Mouse (Mus musculus) midbrain, embryonic 12.5 days (tissue): ENCODE measurements around the gene Pafah1b3. TPM values are rescaled to one million over a fixed set of nuclear protein-coding genes. Genes with fewer than 3 reads are reported as not detected.

Experiments
- ATAC-seq: fragments of 200-750 bp; cut with Nextera tagmentation; 2 replicates; pipeline ENCODE4 v1.8.0; 2017; ENCODE audit warnings: low read depth, moderate TSS enrichment, moderate library complexity; ENCODE audit not compliant: low FRiP score
- H3K27ac ChIP-seq: fragments of 300-500 bp; sonication (generic); replicated peaks from 2 replicates; pipeline ENCODE4 v1.5.1; 2016; ENCODE audit warnings: mild to moderate bottlenecking
- H3K27me3 ChIP-seq: fragments of 300-500 bp; sonication (generic); 2 replicates; pipeline ENCODE4 v1.6.1; 2016; ENCODE audit warnings: mild to moderate bottlenecking
- H3K36me3 ChIP-seq: fragments of 300-500 bp; sonication (generic); 2 replicates; pipeline ENCODE4 v1.6.1; 2016
- H3K4me1 ChIP-seq: fragments of 300-500 bp; sonication (generic); 2 replicates; pipeline ENCODE4 v1.6.1; 2016
- H3K4me2 ChIP-seq: fragments of 300-500 bp; sonication (generic); replicated peaks from 2 replicates; pipeline ENCODE4 v1.6.1; 2016; ENCODE audit warnings: mild to moderate bottlenecking, moderate library complexity
- H3K4me3 ChIP-seq: fragments of 300-500 bp; sonication (generic); 2 replicates; pipeline ENCODE4 v1.5.1; 2016; ENCODE audit warnings: mild to moderate bottlenecking
- H3K9ac ChIP-seq: fragments of 300-500 bp; sonication (generic); replicated peaks from 2 replicates; pipeline ENCODE4 v1.6.1; 2016; ENCODE audit warnings: mild to moderate bottlenecking, moderate library complexity
- H3K9me3 ChIP-seq: fragments of 300-500 bp; sonication (generic); 2 replicates; pipeline ENCODE4 v1.6.1; 2016; ENCODE audit warnings: mild to moderate bottlenecking
- WGBS: fragments of 180-500 bp; shearing (Covaris S2); methylation state at CpG from one replicate; pipeline ENCODE4 v1.1.7; 2016; 5-methylcytosine and 5-hydroxymethylcytosine counted together
- polyA plus RNA-seq: library from polyadenylated mRNA; unstranded; fragments of >200 nt; fragmentation: Nextera tagmentation; extraction: Ambion mirVana; gene quantifications from 2 replicates; pipeline ENCODE4 v1.2.1, GENCODE M21; 2016

Gene Pafah1b3
- polyA plus RNA-seq, 1 experiment from 2014 or later: 399 TPM

- H3K9me3 ChIP-seq: no peaks in the 10 kb centered on the region
- ATAC-seq: no peak
- H3K4me2 ChIP-seq: no peak overlapping the region
- no peak overlapping the region for H3K4me3 ChIP-seq
- 95% methylated on average over 12 of the region's 12 CpGs for WGBS
- peaks cover 26% of the 10 kb centered on the region for H3K4me1 ChIP-seq
- peaks cover 85% of the 10 kb centered on the region for H3K36me3 ChIP-seq
- 0 out of 2 replicates have a peak overlapping the region, but pooled peaks have one; percentile 21 for H3K9ac ChIP-seq
- no peak overlapping the region for H3K27ac ChIP-seq
- no peaks in the 10 kb centered on the region for H3K27me3 ChIP-seq
Observed at GRCm38 (mm10) chr7:25288011-25288410, 9.8 kb downstream of the Pafah1b3 start.

DNA sequence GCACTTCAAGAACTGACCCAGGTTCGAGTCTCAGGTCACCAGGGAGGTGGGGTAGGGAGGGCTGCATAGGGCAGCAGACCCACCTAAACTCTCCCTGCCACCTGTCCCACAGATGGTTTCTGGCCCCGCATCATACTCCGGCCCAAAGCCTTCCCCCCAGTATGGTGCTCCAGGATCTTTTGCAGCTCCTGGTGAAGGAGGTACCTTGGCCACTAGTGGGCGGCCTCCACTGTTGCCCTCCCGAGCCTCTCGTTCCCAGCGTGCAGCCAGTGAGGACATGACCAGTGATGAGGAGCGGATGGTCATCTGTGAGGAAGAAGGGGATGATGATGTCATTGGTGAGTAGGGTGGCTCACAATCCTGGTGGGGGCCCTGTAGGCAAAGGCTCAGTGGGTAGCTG is 10.8 kb downstream of the Pafah1b3 start:
- Histone ChIP-seq H3K36me3 (peaks cover 75% of the 10 kb centered on the region), H3K9me3 (no peaks in the 10 kb centered on the region), H3K4me3 (no peak overlapping the region), H3K4me2 (no peak overlapping the region), H3K27me3 (no peaks in the 10 kb centered on the region), H3K4me1 (peaks cover 28% of the 10 kb centered on the region), H3K27ac (no peak overlapping the region), H3K9ac (no peak overlapping the region)
- WGBS: 80% methylated on average over 8 of the region's 8 CpGs
- no peak for ATAC-seq

- no peak for ATAC-seq
- H3K27ac ChIP-seq: no peak overlapping the region
- H3K9me3 ChIP-seq: no peaks in the 10 kb centered on the region
- H3K4me1 ChIP-seq: peaks cover 34% of the 10 kb centered on the region
- no peak overlapping the region for H3K4me3 ChIP-seq
- H3K27me3 ChIP-seq: no peaks in the 10 kb centered on the region
- no peak overlapping the region for H3K4me2 ChIP-seq
- no peak overlapping the region for H3K9ac ChIP-seq
- H3K36me3 ChIP-seq: peaks cover 62% of the 10 kb centered on the region
- WGBS: 93% methylated on average over 20 of the region's 20 CpGs
Observed at GRCm38 (mm10) chr7:25285511-25286238, 12.1 kb downstream of the Pafah1b3 start.

DNA sequence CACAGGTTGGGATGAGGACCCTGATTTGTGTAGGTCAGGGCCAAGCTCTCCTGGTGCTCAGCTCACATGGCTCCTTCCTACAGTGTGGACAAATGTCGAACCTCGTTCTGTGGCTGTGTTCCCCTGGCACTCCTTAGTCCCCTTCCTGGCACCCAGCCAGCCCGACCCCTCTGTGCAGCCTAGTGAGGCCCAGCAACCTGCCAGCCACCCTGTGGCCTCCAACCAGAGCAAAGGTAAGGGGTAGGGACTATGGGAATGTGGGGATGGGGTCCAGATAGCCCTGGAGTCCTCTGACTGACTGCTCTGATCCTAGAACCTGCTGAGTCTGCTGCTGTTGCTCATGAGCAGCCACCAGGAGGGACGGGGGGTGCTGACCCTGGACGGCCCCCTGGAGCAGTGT is 13.0 kb downstream of the Pafah1b3 start:
- no peaks in the 10 kb centered on the region for H3K9me3 ChIP-seq
- H3K27ac ChIP-seq: 0 out of 2 replicates have a peak overlapping the region, but pooled peaks have one; percentile 16
- ATAC-seq: no peak
- peak overlapping the region; percentile 81; the same call in 1 of the 2 replicates for H3K4me3 ChIP-seq
- H3K4me1 ChIP-seq: peaks cover 42% of the 10 kb centered on the region
- H3K27me3 ChIP-seq: no peaks in the 10 kb centered on the region
- H3K9ac ChIP-seq: peak overlapping the region; percentile 86
- peak overlapping the region; percentile 94 for H3K4me2 ChIP-seq
- H3K36me3 ChIP-seq: peaks cover 52% of the 10 kb centered on the region
- 76% methylated on average over 5 of the region's 5 CpGs for WGBS

DNA sequence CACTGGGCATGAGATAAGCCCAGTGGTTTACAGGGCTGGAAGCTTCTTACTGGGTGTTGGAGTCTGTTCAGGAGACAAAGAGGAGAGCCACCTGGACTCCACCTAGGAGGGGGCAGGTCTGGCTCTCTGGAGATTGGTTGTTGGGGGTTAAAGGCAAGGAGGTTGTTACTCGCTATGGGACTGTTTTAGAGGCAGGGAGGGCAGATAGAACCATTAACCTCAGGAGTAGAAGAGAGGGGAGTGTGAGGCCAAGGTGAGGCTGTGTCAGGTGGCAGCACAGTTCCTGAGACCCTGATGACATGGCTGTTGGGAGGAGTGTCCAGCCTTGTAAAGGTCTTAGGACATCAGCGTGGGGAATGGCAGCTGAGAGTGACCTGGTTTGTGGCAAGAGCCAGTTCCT is 13.6 kb downstream of the Pafah1b3 start:
- Histone ChIP-seq H3K27me3 (no peaks in the 10 kb centered on the region), H3K4me3 (peak overlapping the region; percentile 81), H3K9me3 (no peaks in the 10 kb centered on the region), H3K4me2 (peak overlapping the region; percentile 94), H3K36me3 (peaks cover 47% of the 10 kb centered on the region), H3K4me1 (peaks cover 44% of the 10 kb centered on the region), H3K27ac (peak overlapping the region; percentile 99), H3K9ac (peak overlapping the region; percentile 86)
- ATAC-seq: no peak
- WGBS: 67% methylated on average over 2 of the region's 2 CpGs

DNA sequence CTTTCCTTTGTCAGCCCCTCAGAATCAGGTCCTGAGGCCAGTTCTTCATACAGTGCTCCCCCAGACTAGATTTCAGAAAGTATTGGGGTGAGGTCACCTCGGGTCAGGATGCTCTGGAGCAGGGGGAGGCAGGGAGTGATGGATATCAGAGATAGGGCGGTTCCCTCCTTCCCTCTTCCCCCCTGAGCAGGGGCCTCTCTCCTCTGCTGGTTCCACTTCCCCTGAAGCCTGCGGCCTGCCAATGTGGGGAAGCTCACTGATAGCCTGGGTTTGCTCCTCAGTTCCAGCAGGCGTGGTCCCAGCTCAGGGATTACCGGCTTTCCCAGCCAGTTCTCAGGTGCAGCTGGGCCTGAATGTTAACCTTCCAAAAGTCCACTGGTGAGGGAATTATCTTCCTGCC is 14.1 kb downstream of the Pafah1b3 start:
- Histone ChIP-seq H3K9ac (peak overlapping the region; percentile 86), H3K27me3 (no peaks in the 10 kb centered on the region), H3K9me3 (no peaks in the 10 kb centered on the region), H3K4me2 (peak overlapping the region; percentile 94), H3K4me3 (peak overlapping the region; percentile 81), H3K36me3 (peaks cover 41% of the 10 kb centered on the region), H3K4me1 (peaks cover 44% of the 10 kb centered on the region), H3K27ac (peak overlapping the region; percentile 99)
- ATAC-seq: no peak
- WGBS: 24% methylated on average over 5 of the region's 5 CpGs

DNA sequence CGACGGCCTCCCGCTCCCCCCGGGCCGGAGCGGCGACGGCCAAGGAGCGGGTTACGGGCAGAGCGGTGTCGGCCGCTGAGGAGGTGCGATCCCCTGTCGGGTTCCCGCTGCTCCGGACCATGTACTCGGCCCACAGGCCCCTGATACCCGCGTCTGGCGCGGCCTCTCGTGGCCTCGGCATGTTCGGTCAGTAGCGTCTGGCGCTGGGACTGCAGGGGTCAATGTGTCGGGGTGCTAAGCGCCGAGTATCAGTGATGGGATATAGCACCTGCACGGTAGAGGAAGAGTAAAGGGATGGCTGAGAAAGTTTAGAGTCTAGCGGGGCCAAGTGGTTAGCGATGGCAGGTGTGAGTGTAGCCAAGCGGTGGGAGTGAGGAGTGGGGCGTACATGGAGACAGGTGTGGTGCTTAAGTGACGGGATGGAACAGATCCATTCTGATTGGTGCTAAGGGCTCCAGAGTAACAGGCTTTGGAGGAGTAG is 15.0 kb downstream of the Pafah1b3 start:
- Histone ChIP-seq H3K9me3 (no peaks in the 10 kb centered on the region), H3K9ac (peak overlapping the region; percentile 86), H3K27ac (peak overlapping the region; percentile 99), H3K4me3 (peak overlapping the region; percentile 81), H3K27me3 (no peaks in the 10 kb centered on the region), H3K36me3 (peaks cover 33% of the 10 kb centered on the region), H3K4me2 (peak overlapping the region; percentile 94), H3K4me1 (peaks cover 48% of the 10 kb centered on the region)
- 0 out of 2 replicates have a peak, but pooled peaks have one; percentile 3 for ATAC-seq
- WGBS: under 1% methylated on average over 33 of the region's 36 CpGs

- H3K27me3 ChIP-seq: no peaks in the 10 kb centered on the region
- peaks cover 24% of the 10 kb centered on the region for H3K36me3 ChIP-seq
- H3K9ac ChIP-seq: peak overlapping the region; percentile 86
- WGBS: 1% methylated on average over 66 of the region's 108 CpGs
- peak overlapping the region; percentile 94 for H3K4me2 ChIP-seq
- H3K27ac ChIP-seq: peak overlapping the region; percentile 99
- peaks cover 55% of the 10 kb centered on the region for H3K4me1 ChIP-seq
- H3K4me3 ChIP-seq: peak overlapping the region; percentile 81
- H3K9me3 ChIP-seq: no peaks in the 10 kb centered on the region
- peak; percentile 78 for ATAC-seq
Observed at GRCm38 (mm10) chr7:25281734-25282601, 15.8 kb downstream of the Pafah1b3 start.

DNA sequence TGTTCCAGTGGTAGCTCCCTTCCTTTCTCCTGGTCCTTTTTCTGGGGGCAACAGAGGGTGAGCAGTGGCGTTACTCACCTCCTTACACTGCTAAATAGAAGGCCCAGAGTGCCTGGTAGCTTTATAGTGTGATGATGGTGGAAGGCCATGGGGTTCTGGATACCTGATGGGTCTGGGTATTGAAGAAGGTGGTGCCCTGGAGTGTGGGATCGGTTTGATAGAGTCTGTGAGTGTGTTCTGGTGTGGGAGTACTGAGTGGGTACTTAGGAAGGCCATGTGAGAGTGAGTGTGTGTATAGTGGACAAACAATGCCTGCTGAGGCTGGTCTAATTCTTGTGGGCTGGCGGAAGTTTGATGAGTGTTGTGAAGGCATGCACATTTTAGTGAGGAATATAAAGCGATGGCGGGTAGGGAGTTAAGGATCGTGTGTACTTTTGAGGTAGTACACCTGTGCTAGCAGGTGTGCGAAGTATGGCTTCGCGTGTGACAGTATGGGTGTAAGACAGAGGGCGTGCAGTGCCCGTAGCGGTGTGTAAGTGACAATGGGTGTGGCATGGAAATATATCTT is 16.5 kb downstream of the Pafah1b3 start:
- Histone ChIP-seq H3K27ac (peak overlapping the region; percentile 99), H3K4me1 (peaks cover 60% of the 10 kb centered on the region), H3K36me3 (peaks cover 17% of the 10 kb centered on the region), H3K4me3 (peak overlapping the region; percentile 81), H3K9me3 (no peaks in the 10 kb centered on the region), H3K4me2 (peak overlapping the region; percentile 94), H3K27me3 (no peaks in the 10 kb centered on the region), H3K9ac (peak overlapping the region; percentile 84)
- ATAC-seq: no peak; the same call in 1 of the 2 replicates
- WGBS: 23% methylated on average over 12 of the region's 12 CpGs

- Histone ChIP-seq H3K9me3 (no peaks in the 10 kb centered on the region), H3K4me1 (peaks cover 68% of the 10 kb centered on the region), H3K36me3 (peaks cover 6% of the 10 kb centered on the region; the same call in 1 of the 2 replicates), H3K27ac (peak overlapping the region; percentile 99), H3K9ac (peak overlapping the region; percentile 84), H3K27me3 (no peaks in the 10 kb centered on the region), H3K4me3 (peak overlapping the region; percentile 62), H3K4me2 (peak overlapping the region; percentile 94)
- 3% methylated on average over 6 of the region's 6 CpGs for WGBS
- peak; percentile 2 for ATAC-seq
Observed at GRCm38 (mm10) chr7:25279861-25280791, 17.7 kb downstream of the Pafah1b3 start.
